ENCODE assay signal across 12 mouse cellular contexts in the genomic region with DNA sequence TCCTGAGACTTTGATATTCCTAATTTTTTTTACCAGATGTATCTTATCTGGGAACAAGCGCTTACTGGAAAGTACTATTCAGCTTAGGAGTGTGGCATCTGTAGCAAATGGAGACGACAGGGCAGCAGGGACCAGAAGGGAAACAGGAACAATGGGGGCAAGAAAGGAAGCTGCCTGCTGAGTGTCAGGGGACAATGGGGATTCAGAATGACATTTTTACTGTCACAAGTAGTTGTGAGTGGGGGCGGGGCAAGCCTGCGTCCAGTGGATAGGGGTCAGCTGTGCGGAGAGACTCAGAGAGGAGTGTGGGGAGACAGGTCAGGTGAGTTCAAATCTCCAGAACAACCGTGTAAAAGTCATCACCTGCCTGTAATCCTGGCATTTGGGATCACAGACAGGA. TPM values are rescaled to one million over a fixed set of nuclear protein-coding genes. Genes with fewer than 3 reads are reported as not detected.
DNase-seq lines count a peak whose midpoint lies in the region; ATAC-seq and TF ChIP-seq lines count a peak whose summit lies in the region.
"Had no signal": no experiment of that assay in that cellular context is flagged by ENCODE, and none has a peak within 500 bp of the region (broad histone marks: within the 10 kb centered on the region; RNA-seq: fewer than 3 reads in every experiment).

No protein-coding gene starts in this region.

- WGBS in hindbrain, embryonic 11.5 days, result 12% methylated on average over 6 of the region's 6 CpGs
- 15% methylated on average over 6 of the region's 6 CpGs for WGBS in hindbrain, postnatal 0 days
- WGBS in midbrain, embryonic 10.5 days, result 15% methylated on average over 6 of the region's 6 CpGs
- 12% methylated on average over 6 of the region's 6 CpGs for WGBS in midbrain, embryonic 15.5 days
- WGBS in embryonic facial prominence, embryonic 14.5 days, result 28% methylated on average over 6 of the region's 6 CpGs
- WGBS in neural tube, embryonic 11.5 days, result 12% methylated on average over 6 of the region's 6 CpGs
- WGBS in hindbrain, embryonic 13.5 days, result 5% methylated on average over 6 of the region's 6 CpGs

- ATAC-seq in hindbrain, embryonic 11.5 days (ENCODE audit: low FRiP score), result peak; percentile 51
- no peak for ATAC-seq in hindbrain, postnatal 0 days
- ATAC-seq in midbrain, embryonic 15.5 days (replicated peaks), result no peak
- ATAC-seq in embryonic facial prominence, embryonic 14.5 days (ENCODE audit: low read depth), result no peak
- peak; percentile 60; the same call in 1 of the 2 replicates for ATAC-seq in neural tube, embryonic 11.5 days (ENCODE audit: insufficient read depth, low FRiP score, low TSS enrichment)
- ATAC-seq in hindbrain, embryonic 13.5 days (ENCODE audit: low FRiP score), result no peak
- ATAC-seq: forebrain, embryonic 16.5 days had no signal

- DNase-seq in hindbrain, embryonic 11.5 days (ENCODE audit: low spot score), result peak; percentile 44
- no peak for DNase-seq in hindbrain, postnatal 0 days (ENCODE audit: low spot score)
- DNase-seq in midbrain, embryonic 10.5 days (ENCODE audit: low spot score), result peak; percentile 50
- DNase-seq in embryonic facial prominence, embryonic 14.5 days (ENCODE audit: low spot score), result peak; percentile 22
- peak; percentile 13 for DNase-seq in neural tube, embryonic 11.5 days (ENCODE audit: low spot score)
- DNase-seq in adrenal gland, postnatal 4 days (ENCODE audit: low spot score in 2 of 2), result no peak
- DNase-seq: adrenal gland, adult 2 months had no signal

- H3K9ac ChIP-seq in hindbrain, embryonic 11.5 days (ENCODE audit: low read depth, low read length), result no peak overlapping the region
- H3K9ac ChIP-seq in hindbrain, postnatal 0 days (replicated peaks; ENCODE audit: low read length), result no peak overlapping the region
- H3K9ac ChIP-seq in midbrain, embryonic 15.5 days, result no peak overlapping the region
- no peak overlapping the region for H3K9ac ChIP-seq in embryonic facial prominence, embryonic 14.5 days (ENCODE audit: low read depth, low read length)
- no peak overlapping the region for H3K9ac ChIP-seq in neural tube, embryonic 11.5 days (ENCODE audit: low read length)
- H3K9ac ChIP-seq in hindbrain, embryonic 13.5 days, result no peak overlapping the region
- H3K9ac ChIP-seq: hindbrain, embryonic 15.5 days; liver, embryonic 14.5 days had no signal

- H3K4me1 ChIP-seq in hindbrain, embryonic 11.5 days (replicated peaks; ENCODE audit: control insufficient read depth, insufficient read depth, low read length), result no peaks in the 10 kb centered on the region
- no peaks in the 10 kb centered on the region for H3K4me1 ChIP-seq in hindbrain, postnatal 0 days (ENCODE audit: insufficient read depth, low read length)
- H3K4me1 ChIP-seq in midbrain, embryonic 10.5 days, result peaks cover 20% of the 10 kb centered on the region
- H3K4me1 ChIP-seq in midbrain, embryonic 15.5 days, result no peaks in the 10 kb centered on the region
- peaks cover 4% of the 10 kb centered on the region for H3K4me1 ChIP-seq in embryonic facial prominence, embryonic 14.5 days (ENCODE audit: control insufficient read depth, insufficient read depth, low read length)
- H3K4me1 ChIP-seq in neural tube, embryonic 11.5 days (ENCODE audit: control insufficient read depth, insufficient read depth, low read length), result no peaks in the 10 kb centered on the region
- H3K4me1 ChIP-seq in hindbrain, embryonic 13.5 days (replicated peaks), result peaks cover 7% of the 10 kb centered on the region; the same call in 1 of the 2 replicates
- H3K4me1 ChIP-seq: hindbrain, embryonic 15.5 days had no signal

- H3K4me2 ChIP-seq in hindbrain, embryonic 11.5 days (replicated peaks; ENCODE audit: low read depth, low read length), result no peak overlapping the region
- H3K4me2 ChIP-seq in hindbrain, postnatal 0 days (ENCODE audit: low read depth, low read length), result no peak overlapping the region
- H3K4me2 ChIP-seq in midbrain, embryonic 15.5 days, result no peak overlapping the region
- no peak overlapping the region for H3K4me2 ChIP-seq in embryonic facial prominence, embryonic 14.5 days (ENCODE audit: low read depth, low read length)
- no peak overlapping the region for H3K4me2 ChIP-seq in neural tube, embryonic 11.5 days (ENCODE audit: low read depth)
- H3K4me2 ChIP-seq in hindbrain, embryonic 13.5 days, result no peak overlapping the region
- H3K4me2 ChIP-seq: hindbrain, embryonic 15.5 days had no signal

- H3K27ac ChIP-seq in hindbrain, embryonic 11.5 days (ENCODE audit: low read depth, low read length), result no peak overlapping the region
- no peak overlapping the region for H3K27ac ChIP-seq in hindbrain, postnatal 0 days
- 0 out of 2 replicates have a peak overlapping the region, but pooled peaks have one; percentile 7 for H3K27ac ChIP-seq in midbrain, embryonic 10.5 days (replicated peaks)
- H3K27ac ChIP-seq in midbrain, embryonic 15.5 days, result no peak overlapping the region
- H3K27ac ChIP-seq in embryonic facial prominence, embryonic 14.5 days (replicated peaks; ENCODE audit: low read depth, low read length), result no peak overlapping the region
- no peak overlapping the region for H3K27ac ChIP-seq in neural tube, embryonic 11.5 days (ENCODE audit: low read depth, low read length)
- no peak overlapping the region for H3K27ac ChIP-seq in hindbrain, embryonic 13.5 days
- H3K27ac ChIP-seq: hindbrain, embryonic 15.5 days; liver, embryonic 14.5 days had no signal

- TF ChIP-seq CTCF in hindbrain, postnatal 0 days (IDR thresholded peaks at IDR 0.05; ENCODE audit: low read depth), result no peak

- no peaks in the 10 kb centered on the region for H3K9me3 ChIP-seq in hindbrain, embryonic 11.5 days (ENCODE audit: control insufficient read depth, low read length)
- no peaks in the 10 kb centered on the region for H3K9me3 ChIP-seq in hindbrain, postnatal 0 days (ENCODE audit: low read length)
- no peaks in the 10 kb centered on the region for H3K9me3 ChIP-seq in midbrain, embryonic 10.5 days (replicated peaks)
- no peaks in the 10 kb centered on the region for H3K9me3 ChIP-seq in midbrain, embryonic 15.5 days
- H3K9me3 ChIP-seq in embryonic facial prominence, embryonic 14.5 days (ENCODE audit: control insufficient read depth, low read length), result no peaks in the 10 kb centered on the region
- H3K9me3 ChIP-seq in neural tube, embryonic 11.5 days (ENCODE audit: control insufficient read depth, low read length), result no peaks in the 10 kb centered on the region
- no peaks in the 10 kb centered on the region for H3K9me3 ChIP-seq in hindbrain, embryonic 13.5 days
- H3K9me3 ChIP-seq: hindbrain, embryonic 15.5 days had no signal

- H3K27me3 ChIP-seq in hindbrain, embryonic 11.5 days (ENCODE audit: control insufficient read depth, insufficient read depth, low read length), result no peaks in the 10 kb centered on the region
- no peaks in the 10 kb centered on the region for H3K27me3 ChIP-seq in hindbrain, postnatal 0 days (ENCODE audit: insufficient read depth, low read length)
- no peaks in the 10 kb centered on the region for H3K27me3 ChIP-seq in midbrain, embryonic 10.5 days (ENCODE audit: low read depth, poor library complexity, severe bottlenecking)
- no peaks in the 10 kb centered on the region for H3K27me3 ChIP-seq in midbrain, embryonic 15.5 days (replicated peaks)
- H3K27me3 ChIP-seq in embryonic facial prominence, embryonic 14.5 days (replicated peaks; ENCODE audit: control insufficient read depth, insufficient read depth, low read length), result no peaks in the 10 kb centered on the region
- no peaks in the 10 kb centered on the region for H3K27me3 ChIP-seq in neural tube, embryonic 11.5 days (ENCODE audit: control insufficient read depth, insufficient read depth, low read length)
- no peaks in the 10 kb centered on the region for H3K27me3 ChIP-seq in hindbrain, embryonic 13.5 days
- H3K27me3 ChIP-seq: hindbrain, embryonic 15.5 days had no signal

- no peaks in the 10 kb centered on the region for H3K36me3 ChIP-seq in hindbrain, embryonic 11.5 days (ENCODE audit: control insufficient read depth, insufficient read depth, low read length)
- no peaks in the 10 kb centered on the region for H3K36me3 ChIP-seq in hindbrain, postnatal 0 days (ENCODE audit: insufficient read depth, low read length)
- no peaks in the 10 kb centered on the region for H3K36me3 ChIP-seq in midbrain, embryonic 10.5 days
- H3K36me3 ChIP-seq in midbrain, embryonic 15.5 days (replicated peaks), result no peaks in the 10 kb centered on the region
- no peaks in the 10 kb centered on the region for H3K36me3 ChIP-seq in embryonic facial prominence, embryonic 14.5 days (ENCODE audit: control insufficient read depth, insufficient read depth, low read length)
- no peaks in the 10 kb centered on the region for H3K36me3 ChIP-seq in neural tube, embryonic 11.5 days (ENCODE audit: control insufficient read depth, insufficient read depth, low read length)
- no peaks in the 10 kb centered on the region for H3K36me3 ChIP-seq in hindbrain, embryonic 13.5 days
- H3K36me3 ChIP-seq: hindbrain, embryonic 15.5 days had no signal

- no peak overlapping the region for H3K4me3 ChIP-seq in hindbrain, embryonic 11.5 days (ENCODE audit: low read depth, low read length)
- no peak overlapping the region for H3K4me3 ChIP-seq in hindbrain, postnatal 0 days (ENCODE audit: low read length)
- no peak overlapping the region for H3K4me3 ChIP-seq in midbrain, embryonic 10.5 days
- H3K4me3 ChIP-seq in midbrain, embryonic 15.5 days, result no peak overlapping the region
- H3K4me3 ChIP-seq in embryonic facial prominence, embryonic 14.5 days (ENCODE audit: low read depth, low read length), result no peak overlapping the region
- H3K4me3 ChIP-seq in neural tube, embryonic 11.5 days (ENCODE audit: low read depth, low read length), result no peak overlapping the region
- no peak overlapping the region for H3K4me3 ChIP-seq in hindbrain, embryonic 13.5 days
- H3K4me3 ChIP-seq: hindbrain, embryonic 15.5 days had no signal

RNA-seq across cellular contexts. Expression of a gene that starts 52.3 kb away (rescaled TPM):
- polyA plus RNA-seq in hindbrain, embryonic 11.5 days (2014; fragmentation: Nextera tagmentation; extraction: Ambion mirVana), result 24.1 and 35.8 TPM in 2 replicates
- 33.1 and 50.3 TPM in 2 replicates for total RNA-seq in hindbrain, postnatal 0 days (2014; rRNA removed)
- polyA plus RNA-seq in hindbrain, postnatal 0 days (2015; fragmentation: Nextera tagmentation; extraction: Ambion mirVana), result 9.7 and 12.8 TPM in 2 replicates
- 20.7 and 22.4 TPM in 2 replicates for polyA plus RNA-seq in midbrain, embryonic 10.5 days (2016; fragmentation: Nextera tagmentation; extraction: Ambion mirVana)
- 16.1 and 16.2 TPM in 2 replicates for polyA plus RNA-seq in midbrain, embryonic 15.5 days (2015; fragmentation: Nextera tagmentation; extraction: Ambion mirVana)
- 20.8 and 23.2 TPM in 2 replicates for polyA plus RNA-seq in embryonic facial prominence, embryonic 14.5 days (2014; fragmentation: Nextera tagmentation; extraction: Ambion mirVana)
- 26.4 and 28.3 TPM in 2 replicates for polyA plus RNA-seq in neural tube, embryonic 11.5 days (2014; fragmentation: Nextera tagmentation; extraction: Ambion mirVana)
- total RNA-seq in adrenal gland, postnatal 4 days (2021), result 10 to 100 TPM; 73.7 to 99.3 TPM
- 17.4 and 18.8 TPM in 2 replicates for polyA plus RNA-seq in hindbrain, embryonic 13.5 days (2015; fragmentation: Nextera tagmentation; extraction: Ambion mirVana)

Comparison
In these comparisons a context has a peak if more than half of its experiments do, and no peak if none do; other contexts are left out.
1. ATAC-seq: peak in hindbrain, embryonic 11.5 days (single experiment) and neural tube, embryonic 11.5 days (single experiment); none in hindbrain, postnatal 0 days (single experiment), midbrain, embryonic 15.5 days (single experiment), embryonic facial prominence, embryonic 14.5 days (single experiment) and hindbrain, embryonic 13.5 days (single experiment).
2. DNase-seq: peak in hindbrain, embryonic 11.5 days (single experiment), midbrain, embryonic 10.5 days (single experiment), embryonic facial prominence, embryonic 14.5 days (single experiment) and neural tube, embryonic 11.5 days (single experiment); none in hindbrain, postnatal 0 days (single experiment) and adrenal gland, postnatal 4 days (0 of 2).